Mouse (Mus musculus): ENCODE measurements around the gene Ccdc86. TPM values are rescaled to one million over a fixed set of nuclear protein-coding genes. Genes with fewer than 3 reads are reported as not detected.
A peak's percentile ranks its signal among the peaks of the same experiment; 100 is the strongest.

Ccdc86 gene
- 15.0 and 15.2 TPM in 2 replicates for polyA plus RNA-seq (2015; fragmentation: Nextera tagmentation; extraction: Ambion mirVana)

- Histone ChIP-seq H3K4me1 (replicated peaks) (peaks cover 41% of the 10 kb centered on the region), H3K4me3 (peak within 1 kb of the TSS; percentile 72), H3K4me2 (peak within 1 kb of the TSS; percentile 100), H3K36me3 (peaks cover 20% of the 10 kb centered on the region), H3K27me3 (no peaks in the 10 kb centered on the region), H3K9me3 (no peaks in the 10 kb centered on the region), H3K27ac (peak within 1 kb of the TSS; percentile 50; the same call in 1 of the 2 replicates), H3K9ac (peak within 1 kb of the TSS; percentile 91)
- WGBS = under 1% methylated on average over 30 of the region's 30 CpGs
- peak; percentile 97 for ATAC-seq (ENCODE audit: low FRiP score)
These were observed at the start of gene Ccdc86 for GRCm38 (mm10) chr19:10949112-10949511. TSS of gene Ccdc86 (minus strand) at chr19:10949266.

DNA sequence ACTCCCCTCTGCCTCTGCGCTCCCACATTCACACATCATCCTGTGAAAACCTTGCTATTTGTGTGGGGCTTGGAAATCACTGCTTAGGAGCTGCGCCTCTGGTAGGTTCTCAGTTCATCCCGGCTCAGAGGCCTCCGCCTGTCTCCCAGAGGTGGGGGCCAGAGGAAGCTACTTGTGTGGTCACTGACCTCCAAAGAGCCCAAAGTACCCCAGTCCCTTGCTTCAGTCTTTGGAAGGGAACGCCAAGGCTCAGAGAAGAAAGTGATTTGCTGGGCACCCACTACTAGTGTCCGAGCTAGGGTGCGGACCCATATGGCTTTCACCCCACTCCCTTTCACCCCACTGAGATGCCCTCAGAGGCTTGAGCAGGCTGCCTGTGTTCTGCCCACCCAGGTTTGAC, 44.1 kb upstream of the Ccdc86 start, which contains the start of gene Ms4a15:
Ms4a15 (minus strand) TSS at position 101 of the 400 bp plus-strand sequence.
- Histone ChIP-seq H3K9ac (no peak within 1 kb of the TSS), H3K4me1 (replicated peaks) (no peaks in the 10 kb centered on the region), H3K36me3 (no peaks in the 10 kb centered on the region), H3K4me3 (no peak within 1 kb of the TSS), H3K9me3 (no peaks in the 10 kb centered on the region), H3K27ac (no peak within 1 kb of the TSS), H3K27me3 (no peaks in the 10 kb centered on the region), H3K4me2 (no peak within 1 kb of the TSS)
- no peak for ATAC-seq (ENCODE audit: low FRiP score)
- WGBS = 84% methylated on average over 7 of the region's 7 CpGs

- no peaks in the 10 kb centered on the region for H3K36me3 ChIP-seq
- H3K9ac ChIP-seq = no peak overlapping the region
- H3K4me2 ChIP-seq = no peak overlapping the region
- H3K27ac ChIP-seq = no peak overlapping the region
- H3K27me3 ChIP-seq = no peaks in the 10 kb centered on the region
- H3K4me1 ChIP-seq (replicated peaks) = no peaks in the 10 kb centered on the region
- H3K4me3 ChIP-seq = no peak overlapping the region
- no peaks in the 10 kb centered on the region for H3K9me3 ChIP-seq
- ATAC-seq (ENCODE audit: low FRiP score) = no peak
These were observed 42.8 kb upstream of the Ccdc86 start for GRCm38 (mm10) chr19:10991911-10992310.

DNA sequence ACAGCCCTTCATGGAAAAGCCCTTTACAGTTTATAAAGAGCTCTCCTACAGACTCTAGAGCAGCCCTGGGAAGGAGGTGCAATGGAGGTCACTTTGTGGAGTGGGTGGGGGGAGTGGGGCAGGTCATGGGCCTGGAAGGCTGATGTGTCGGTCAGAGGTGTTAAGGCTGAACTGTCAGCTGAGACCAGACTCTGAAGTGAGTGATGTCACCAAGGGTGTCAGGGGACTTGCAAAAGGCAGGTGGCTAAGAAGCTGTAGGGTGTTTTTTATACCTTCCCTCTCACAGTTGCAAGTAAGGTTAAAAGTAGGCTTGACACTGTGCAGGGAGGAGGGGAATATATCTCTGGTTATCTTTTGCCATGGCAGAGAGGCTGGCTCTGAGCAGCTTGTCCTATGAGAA, 41.7 kb upstream of the Ccdc86 start:
- Histone ChIP-seq H3K4me3 (no peak overlapping the region), H3K9ac (no peak overlapping the region), H3K9me3 (no peaks in the 10 kb centered on the region), H3K36me3 (no peaks in the 10 kb centered on the region), H3K27ac (no peak overlapping the region), H3K27me3 (no peaks in the 10 kb centered on the region), H3K4me1 (replicated peaks) (no peaks in the 10 kb centered on the region), H3K4me2 (no peak overlapping the region)
- no peak for ATAC-seq (ENCODE audit: low FRiP score)
- 77% methylated on average over 1 of the region's 1 CpGs for WGBS

DNA sequence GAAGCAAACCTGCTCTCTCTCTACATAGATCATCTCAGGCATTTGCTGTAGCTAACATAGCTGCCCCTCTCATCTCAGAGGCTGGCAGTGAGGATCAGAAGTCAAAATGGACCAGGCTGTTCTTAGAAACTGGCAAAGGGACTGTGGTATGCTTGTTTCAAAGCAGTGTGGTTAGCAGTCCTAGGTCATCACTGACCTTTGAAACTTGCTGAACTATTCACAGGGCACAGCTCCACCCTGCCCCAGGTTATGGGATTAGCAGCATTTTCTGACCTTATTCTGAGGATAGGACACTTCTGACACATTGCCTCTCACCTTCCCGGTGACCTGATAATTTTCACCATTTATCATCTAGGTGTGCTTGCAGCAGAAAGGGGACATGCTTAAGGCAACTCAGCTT, 39.5 kb upstream of the Ccdc86 start:
- ATAC-seq (ENCODE audit: low FRiP score) = no peak

GRCm38 (mm10) chr19:10985889-10986288, 36.8 kb upstream of the Ccdc86 start:
- no peaks in the 10 kb centered on the region for H3K4me1 ChIP-seq (replicated peaks)
- H3K4me2 ChIP-seq = no peak overlapping the region
- ATAC-seq (ENCODE audit: low FRiP score) = no peak
- H3K36me3 ChIP-seq = no peaks in the 10 kb centered on the region
- H3K4me3 ChIP-seq = no peak overlapping the region
- no peak overlapping the region for H3K27ac ChIP-seq
- no peaks in the 10 kb centered on the region for H3K9me3 ChIP-seq
- H3K27me3 ChIP-seq = no peaks in the 10 kb centered on the region
- 89% methylated on average over 4 of the region's 4 CpGs for WGBS
- no peak overlapping the region for H3K9ac ChIP-seq

More for the DNA sequence above, 39.5 kb upstream of the Ccdc86 start:
- no peaks in the 10 kb centered on the region for H3K36me3 ChIP-seq
- 98% methylated on average over 1 of the region's 1 CpGs for WGBS
- H3K9ac ChIP-seq = no peak overlapping the region
- no peaks in the 10 kb centered on the region for H3K4me1 ChIP-seq (replicated peaks)
- no peaks in the 10 kb centered on the region for H3K9me3 ChIP-seq
- no peak overlapping the region for H3K27ac ChIP-seq
- H3K4me3 ChIP-seq = no peak overlapping the region
- no peak overlapping the region for H3K4me2 ChIP-seq
- no peaks in the 10 kb centered on the region for H3K27me3 ChIP-seq

DNA sequence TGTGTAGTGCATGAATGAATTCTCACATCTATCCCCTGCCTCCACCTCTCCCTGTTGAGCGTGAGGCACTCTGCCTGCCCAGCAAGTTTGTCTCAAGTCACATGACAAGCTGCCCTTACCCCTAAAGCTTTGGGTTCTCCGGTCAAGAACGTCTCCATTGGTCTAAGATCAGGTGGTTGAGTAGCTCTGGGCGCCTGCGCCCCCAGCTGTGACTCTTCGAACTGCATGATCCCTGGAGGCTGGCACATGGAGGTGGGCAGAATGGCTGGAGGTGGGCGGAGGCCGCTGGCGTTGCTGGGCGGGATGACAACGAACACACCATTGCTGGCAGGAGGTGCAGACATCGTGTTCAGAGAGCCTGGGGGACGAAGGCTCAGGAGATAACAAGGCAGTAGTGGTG, 35.5 kb upstream of the Ccdc86 start:
- Histone ChIP-seq H3K4me2 (no peak overlapping the region), H3K9ac (no peak overlapping the region), H3K9me3 (no peaks in the 10 kb centered on the region), H3K27ac (no peak overlapping the region), H3K36me3 (no peaks in the 10 kb centered on the region), H3K4me1 (replicated peaks) (no peaks in the 10 kb centered on the region), H3K27me3 (no peaks in the 10 kb centered on the region), H3K4me3 (no peak overlapping the region)
- 80% methylated on average over 13 of the region's 13 CpGs for WGBS
- no peak for ATAC-seq (ENCODE audit: low FRiP score)

DNA sequence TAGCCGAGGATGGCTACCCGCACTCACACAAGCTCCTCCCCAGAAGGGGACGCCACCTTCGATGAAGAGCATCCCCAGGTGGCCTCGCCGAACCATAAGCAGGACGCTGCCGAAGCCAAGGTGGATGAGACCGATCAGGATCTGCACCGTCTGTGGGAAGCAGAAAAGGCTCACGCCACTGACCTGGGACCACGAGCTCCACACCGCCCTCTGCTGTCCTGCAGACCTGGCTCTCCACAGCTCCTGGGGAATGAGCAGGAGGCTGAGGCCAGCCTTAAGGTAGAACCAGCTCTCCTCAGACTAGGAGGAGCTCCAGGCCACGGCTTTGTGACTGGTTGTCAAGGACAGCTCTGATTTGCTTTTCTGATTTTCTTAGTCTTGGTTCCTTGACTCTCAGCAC, 34.1 kb upstream of the Ccdc86 start:
- no peak for ATAC-seq (ENCODE audit: low FRiP score)
- Histone ChIP-seq H3K4me1 (replicated peaks) (no peaks in the 10 kb centered on the region), H3K4me3 (no peak overlapping the region), H3K9ac (no peak overlapping the region), H3K27me3 (no peaks in the 10 kb centered on the region), H3K27ac (no peak overlapping the region), H3K9me3 (no peaks in the 10 kb centered on the region), H3K4me2 (peak overlapping the region; percentile 26; the same call in 1 of the 2 replicates), H3K36me3 (no peaks in the 10 kb centered on the region)
- WGBS = 21% methylated on average over 14 of the region's 14 CpGs

- H3K4me2 ChIP-seq = no peak overlapping the region
- no peak overlapping the region for H3K9ac ChIP-seq
- no peaks in the 10 kb centered on the region for H3K4me1 ChIP-seq (replicated peaks)
- H3K27me3 ChIP-seq = no peaks in the 10 kb centered on the region
- H3K9me3 ChIP-seq = no peaks in the 10 kb centered on the region
- no peak overlapping the region for H3K4me3 ChIP-seq
- 89% methylated on average over 5 of the region's 5 CpGs for WGBS
- no peak overlapping the region for H3K27ac ChIP-seq
- no peak for ATAC-seq (ENCODE audit: low FRiP score)
- H3K36me3 ChIP-seq = no peaks in the 10 kb centered on the region
These were observed 31.1 kb upstream of the Ccdc86 start for GRCm38 (mm10) chr19:10980210-10980609.

DNA sequence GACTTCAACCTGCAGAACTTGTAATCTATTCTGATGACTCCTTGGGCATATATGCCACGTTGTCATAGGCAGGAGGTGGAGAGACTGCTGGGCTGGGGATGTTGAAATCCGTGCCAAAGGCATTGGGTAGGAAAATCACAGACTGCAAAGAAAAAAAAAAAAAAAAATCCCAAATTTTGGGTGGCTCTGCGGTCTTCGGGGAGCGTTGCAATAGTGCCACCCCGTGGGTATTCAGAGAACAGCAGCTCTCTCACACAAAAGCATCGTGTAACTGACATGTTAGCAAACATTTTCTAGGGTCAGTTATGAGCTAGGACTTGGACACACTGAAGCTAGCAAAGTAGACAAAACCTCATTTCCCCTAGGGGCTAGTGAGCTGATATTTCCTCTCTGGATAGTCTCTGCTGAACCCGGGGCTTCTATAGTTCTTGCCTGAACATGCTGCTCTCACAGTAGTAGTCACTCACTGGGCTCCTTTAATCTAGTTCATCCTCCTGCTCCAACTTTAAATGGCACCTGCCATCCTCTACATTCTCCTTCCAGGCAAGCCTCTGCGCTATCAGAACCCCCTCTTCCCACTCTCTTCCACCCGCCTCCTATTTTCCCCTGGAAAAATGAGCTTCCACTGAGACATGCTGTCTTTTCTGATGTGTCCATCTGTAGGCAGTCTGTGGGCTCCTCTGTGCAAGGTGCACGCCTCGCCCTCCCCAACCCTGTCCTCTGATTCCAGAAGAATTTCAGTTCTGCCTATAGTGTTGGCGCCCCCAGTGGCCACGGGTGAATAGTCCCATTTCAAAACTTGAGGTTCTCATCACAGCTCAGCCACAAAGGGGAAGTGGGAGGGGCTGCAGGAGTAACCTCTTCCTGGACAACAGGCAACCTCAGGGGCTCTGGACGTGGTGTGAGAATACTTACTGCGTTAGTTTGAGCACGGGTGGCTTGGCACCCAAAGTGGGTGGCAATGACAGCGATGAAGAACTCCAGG, 30.4 kb upstream of the Ccdc86 start:
- no peak overlapping the region for H3K4me3 ChIP-seq
- H3K27ac ChIP-seq = no peak overlapping the region
- H3K9me3 ChIP-seq = no peaks in the 10 kb centered on the region
- WGBS = 13% methylated on average over 18 of the region's 18 CpGs
- H3K4me2 ChIP-seq = peak overlapping the region; percentile 29
- H3K27me3 ChIP-seq = no peaks in the 10 kb centered on the region
- H3K4me1 ChIP-seq (replicated peaks) = no peaks in the 10 kb centered on the region
- ATAC-seq (ENCODE audit: low FRiP score) = peak; percentile 65
- no peaks in the 10 kb centered on the region for H3K36me3 ChIP-seq
- H3K9ac ChIP-seq = no peak overlapping the region

GRCm38 (mm10) chr19:10976318-10976717, 27.3 kb upstream of the Ccdc86 start:
- no peak overlapping the region for H3K27ac ChIP-seq
- H3K9me3 ChIP-seq = peaks cover 7% of the 10 kb centered on the region; the same call in 1 of the 2 replicates
- no peak for ATAC-seq (ENCODE audit: low FRiP score)
- H3K36me3 ChIP-seq = no peaks in the 10 kb centered on the region
- no peak overlapping the region for H3K4me3 ChIP-seq
- H3K4me2 ChIP-seq = no peak overlapping the region
- H3K27me3 ChIP-seq = no peaks in the 10 kb centered on the region
- no peak overlapping the region for H3K9ac ChIP-seq
- no peaks in the 10 kb centered on the region for H3K4me1 ChIP-seq (replicated peaks)
- WGBS = 64% methylated on average over 4 of the region's 4 CpGs

- no peak overlapping the region for H3K4me2 ChIP-seq
- no peak overlapping the region for H3K9ac ChIP-seq
- no peaks in the 10 kb centered on the region for H3K4me1 ChIP-seq (replicated peaks)
- no peak for ATAC-seq (ENCODE audit: low FRiP score)
- peaks cover 7% of the 10 kb centered on the region; the same call in 1 of the 2 replicates for H3K9me3 ChIP-seq
- 87% methylated on average over 2 of the region's 2 CpGs for WGBS
- no peak overlapping the region for H3K4me3 ChIP-seq
- no peaks in the 10 kb centered on the region for H3K36me3 ChIP-seq
- no peaks in the 10 kb centered on the region for H3K27me3 ChIP-seq
- H3K27ac ChIP-seq = no peak overlapping the region
These were observed 26.1 kb upstream of the Ccdc86 start for GRCm38 (mm10) chr19:10975187-10975586.
